Mouse (Mus musculus): ENCODE results near the gene Zc3hav1.

GRCm38 (mm10) chr6:38347875-38348274 lies 6.5 kb downstream of the Zc3hav1 start:
- TF ChIP-seq CTCF (IDR thresholded peaks at IDR 0.05; ENCODE audit: borderline replicate concordance, insufficient read depth, low read depth, low read length) (no peak), POLR2A (IDR thresholded peaks at IDR 0.05; ENCODE audit: borderline replicate concordance, insufficient read depth, low read length) (no peak)

Measured in cerebellum, adult 2 months (tissue).